Mouse (Mus musculus): ENCODE measurements around the gene Otos. TPM values are rescaled to one million over a fixed set of nuclear protein-coding genes. Genes with fewer than 3 reads are reported as not detected.

Otos gene
- polyA plus RNA-seq, 1 experiment from 2014 or later = 0.54 TPM

Other genes starting within 250 kb of the Otos start
- gene Ndufa10, start 175.0 kb downstream of the Otos start, polyA plus RNA-seq (2015; fragmentation: Nextera tagmentation; extraction: Ambion mirVana) = 314 and 315 TPM in 2 replicates
- gene Olfr1416, start 163.7 kb downstream of the Otos start, polyA plus RNA-seq (2015; fragmentation: Nextera tagmentation; extraction: Ambion mirVana) = not detected in 2 replicates
- not detected in 2 replicates for gene Olfr1415, start 152.7 kb downstream of the Otos start, polyA plus RNA-seq (2015; fragmentation: Nextera tagmentation; extraction: Ambion mirVana)
- not detected in 2 replicates for gene Olfr1414, start 130.2 kb downstream of the Otos start, polyA plus RNA-seq (2015; fragmentation: Nextera tagmentation; extraction: Ambion mirVana)
- not detected in 2 replicates for gene Olfr1413, start 77.5 kb downstream of the Otos start, polyA plus RNA-seq (2015; fragmentation: Nextera tagmentation; extraction: Ambion mirVana)
- not detected in 2 replicates for gene Olfr1412, start 63.1 kb downstream of the Otos start, polyA plus RNA-seq (2015; fragmentation: Nextera tagmentation; extraction: Ambion mirVana)
- gene Olfr1411, start 54.4 kb downstream of the Otos start, polyA plus RNA-seq (2015; fragmentation: Nextera tagmentation; extraction: Ambion mirVana) = not detected in 2 replicates
- not detected in 2 replicates for gene Olfr1410, start 43.1 kb downstream of the Otos start, polyA plus RNA-seq (2015; fragmentation: Nextera tagmentation; extraction: Ambion mirVana)
- gene Olfr12, start 31.1 kb downstream of the Otos start, polyA plus RNA-seq (2015; fragmentation: Nextera tagmentation; extraction: Ambion mirVana) = not detected in 2 replicates
- gene Cops9, start 6.9 kb downstream of the Otos start, polyA plus RNA-seq (2015; fragmentation: Nextera tagmentation; extraction: Ambion mirVana) = 577 and 633 TPM in 2 replicates
- gene Gpc1, start 182.8 kb upstream of the Otos start, polyA plus RNA-seq (2015; fragmentation: Nextera tagmentation; extraction: Ambion mirVana) = 64.5 and 71.2 TPM in 2 replicates